Mouse (Mus musculus): Measurements from ENCODE around the gene Lenep. TPM values are rescaled to one million over a fixed set of nuclear protein-coding genes. Genes with fewer than 3 reads are reported as not detected.

The Lenep gene
- polyA plus RNA-seq, 1 experiment from 2014 or later: not detected

Other genes with a start within 250 kb of the Lenep start
- 0.77 and 0.85 TPM in 2 replicates for gene Hcn3, start 242.6 kb downstream of the Lenep start, polyA plus RNA-seq (2016; fragmentation: Nextera tagmentation; extraction: Ambion mirVana)
- gene Clk2, start 238.0 kb downstream of the Lenep start, polyA plus RNA-seq (2016; fragmentation: Nextera tagmentation; extraction: Ambion mirVana): 18.4 and 32.2 TPM in 2 replicates
- 104 and 115 TPM in 2 replicates for gene Scamp3, start 225.3 kb downstream of the Lenep start, polyA plus RNA-seq (2016; fragmentation: Nextera tagmentation; extraction: Ambion mirVana)
- 16.4 and 21.0 TPM in 2 replicates for gene Fam189b, start 219.7 kb downstream of the Lenep start, polyA plus RNA-seq (2016; fragmentation: Nextera tagmentation; extraction: Ambion mirVana)
- 44.2 and 44.6 TPM in 2 replicates for gene Gba, start 199.9 kb downstream of the Lenep start, polyA plus RNA-seq (2016; fragmentation: Nextera tagmentation; extraction: Ambion mirVana)
- gene Thbs3, start 187.6 kb downstream of the Lenep start, polyA plus RNA-seq (2016; fragmentation: Nextera tagmentation; extraction: Ambion mirVana): 18.1 and 20.0 TPM in 2 replicates
- 179 and 204 TPM in 2 replicates for gene Mtx1, start 175.7 kb downstream of the Lenep start, polyA plus RNA-seq (2016; fragmentation: Nextera tagmentation; extraction: Ambion mirVana)
- 0.11 and 0.16 TPM in 2 replicates for gene Muc1, start 173.7 kb downstream of the Lenep start, polyA plus RNA-seq (2016; fragmentation: Nextera tagmentation; extraction: Ambion mirVana)
- gene Krtcap2, start 156.8 kb downstream of the Lenep start, polyA plus RNA-seq (2016; fragmentation: Nextera tagmentation; extraction: Ambion mirVana): 244 and 260 TPM in 2 replicates
- 0.79 and 1.9 TPM in 2 replicates for gene Trim46, start 156.5 kb downstream of the Lenep start, polyA plus RNA-seq (2016; fragmentation: Nextera tagmentation; extraction: Ambion mirVana)
- gene Dpm3, start 143.4 kb downstream of the Lenep start, polyA plus RNA-seq (2016; fragmentation: Nextera tagmentation; extraction: Ambion mirVana): 76.7 and 86.0 TPM in 2 replicates
- 39.9 and 42.4 TPM in 2 replicates for gene Slc50a1, start 132.2 kb downstream of the Lenep start, polyA plus RNA-seq (2016; fragmentation: Nextera tagmentation; extraction: Ambion mirVana)
- gene Efna1, start 121.7 kb downstream of the Lenep start, polyA plus RNA-seq (2016; fragmentation: Nextera tagmentation; extraction: Ambion mirVana): 32.0 and 37.7 TPM in 2 replicates
- gene Efna3, start 79.8 kb downstream of the Lenep start, polyA plus RNA-seq (2016; fragmentation: Nextera tagmentation; extraction: Ambion mirVana): 0.71 and 2.5 TPM in 2 replicates
- gene Efna4, start 64.8 kb downstream of the Lenep start, polyA plus RNA-seq (2016; fragmentation: Nextera tagmentation; extraction: Ambion mirVana): 10.6 and 19.3 TPM in 2 replicates
- gene Adam15, start 52.8 kb downstream of the Lenep start, polyA plus RNA-seq (2016; fragmentation: Nextera tagmentation; extraction: Ambion mirVana): 41.9 and 49.0 TPM in 2 replicates
- gene Dcst2, start 40.8 kb downstream of the Lenep start, polyA plus RNA-seq (2016; fragmentation: Nextera tagmentation; extraction: Ambion mirVana): 0.05 TPM in 1 of 2 replicates, not detected in the other
- gene Dcst1, start 37.5 kb downstream of the Lenep start, polyA plus RNA-seq (2016; fragmentation: Nextera tagmentation; extraction: Ambion mirVana): 0.10 and 0.11 TPM in 2 replicates
- gene Zbtb7b, start 8.0 kb downstream of the Lenep start, polyA plus RNA-seq (2016; fragmentation: Nextera tagmentation; extraction: Ambion mirVana): 1.4 and 1.9 TPM in 2 replicates
- 30.7 and 40.3 TPM in 2 replicates for gene Flad1, start 9.1 kb upstream of the Lenep start, polyA plus RNA-seq (2016; fragmentation: Nextera tagmentation; extraction: Ambion mirVana)
- 465 and 589 TPM in 2 replicates for gene Cks1b, start 15.6 kb upstream of the Lenep start, polyA plus RNA-seq (2016; fragmentation: Nextera tagmentation; extraction: Ambion mirVana)
- 72.2 and 79.5 TPM in 2 replicates for gene Shc1, start 15.7 kb upstream of the Lenep start, polyA plus RNA-seq (2016; fragmentation: Nextera tagmentation; extraction: Ambion mirVana)
- 28.2 and 35.9 TPM in 2 replicates for gene Pygo2, start 27.4 kb upstream of the Lenep start, polyA plus RNA-seq (2016; fragmentation: Nextera tagmentation; extraction: Ambion mirVana)
- 46.5 and 68.4 TPM in 2 replicates for gene Pbxip1, start 33.9 kb upstream of the Lenep start, polyA plus RNA-seq (2016; fragmentation: Nextera tagmentation; extraction: Ambion mirVana)
- gene Pmvk, start 51.7 kb upstream of the Lenep start, polyA plus RNA-seq (2016; fragmentation: Nextera tagmentation; extraction: Ambion mirVana): 64.3 and 70.4 TPM in 2 replicates
- 0.58 and 1.1 TPM in 2 replicates for gene Kcnn3, start 117.4 kb upstream of the Lenep start, polyA plus RNA-seq (2016; fragmentation: Nextera tagmentation; extraction: Ambion mirVana)